Mouse (Mus musculus) left cerebral cortex, postnatal 36 days (tissue): ENCODE measurements around the gene Six1. TPM values are rescaled to one million over a fixed set of nuclear protein-coding genes. Genes with fewer than 3 reads are reported as not detected.
"Not testable (repeated sequence)": the region's sequence is repeated elsewhere in the genome, so short reads cannot be mapped to it uniquely, and the experiment has no call there.

Experiments
- DNase-seq, 2 experiments: peaks; one replicate each; pipeline ENCODE4 v3.0.0; 2021 to 2022; ENCODE audit warnings: low spot score in 2 of 2, mixed read lengths in 1 of 2
- intact Hi-C: fragments of 180-260 bp; cut with DNase I; formaldehyde crosslinking; loops from one replicate; pipeline ENCODE4 v1.15.1; 2025
- total RNA-seq, 2 experiments: library from RNA; stranded (reverse); gene quantifications; 2 replicates each; pipeline ENCODE4 v1.2.3; 2021

Gene Six1
- total RNA-seq = under 1 TPM; 0.35 to 0.86 TPM

DNA sequence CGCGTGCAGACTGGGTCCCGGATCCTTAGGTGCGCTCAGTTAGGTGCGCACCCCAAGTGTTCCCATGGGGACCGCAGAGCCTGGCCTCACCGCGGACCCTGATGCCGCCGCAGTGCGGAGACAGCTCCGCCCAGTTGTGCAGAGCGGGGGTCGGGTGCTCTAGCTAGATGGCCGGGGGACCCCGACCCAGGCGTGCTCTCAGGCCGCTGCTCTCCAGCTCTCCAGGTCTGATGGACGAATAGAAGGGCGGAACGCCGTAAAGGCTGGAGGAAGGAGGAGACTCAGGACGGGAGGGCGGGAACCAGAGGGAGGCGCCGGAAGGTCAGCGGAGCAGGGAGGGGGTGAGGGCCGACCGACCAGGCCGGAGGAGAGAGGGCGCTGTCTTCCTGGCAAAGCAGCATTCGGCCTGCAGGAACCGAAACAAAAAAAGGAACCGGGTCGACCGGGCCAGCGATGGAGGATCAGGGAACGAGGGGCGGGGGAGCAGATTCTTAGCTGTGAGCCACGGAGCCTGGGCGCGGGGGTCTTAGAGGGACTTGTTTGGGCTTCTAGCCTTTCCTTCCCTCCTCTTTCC is at the start of gene Six1:
Gene Six1 (minus strand): TSS at position 220 of the 574 bp plus-strand sequence.
- intact Hi-C loops = no loop called here
- peak in 1 of 2 experiments; percentile 26 for DNase-seq

- intact Hi-C loops = no loop called here
- no peak for DNase-seq
Observed at GRCm38 (mm10) chr12:73098593-73098992, 44.9 kb upstream of the Six1 start.

DNA sequence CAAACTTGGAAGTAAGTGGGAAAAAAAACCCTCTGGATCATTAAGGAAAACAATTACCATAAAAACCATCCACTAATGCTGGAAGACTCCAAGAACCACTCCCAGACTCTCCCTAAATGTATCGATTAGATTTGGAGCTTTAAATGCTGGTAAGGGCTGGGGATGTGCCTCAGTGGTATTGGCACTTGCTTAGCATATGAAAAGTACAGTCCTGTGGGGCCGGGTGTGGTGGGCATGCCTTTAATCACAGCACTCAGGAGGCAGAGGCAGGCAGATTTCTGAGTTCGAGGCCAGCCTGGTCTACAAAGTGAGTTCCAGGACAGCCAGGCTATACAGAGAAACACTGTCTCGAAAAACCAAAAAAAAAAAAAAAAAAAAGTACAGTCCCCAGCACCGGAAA is 42.5 kb upstream of the Six1 start:
- intact Hi-C loops, DNase-seq: not testable (repeated sequence)

GRCm38 (mm10) chr12:73094605-73095004 is 40.9 kb upstream of the Six1 start:
- no peak for DNase-seq
- intact Hi-C loops = no loop called here

DNA sequence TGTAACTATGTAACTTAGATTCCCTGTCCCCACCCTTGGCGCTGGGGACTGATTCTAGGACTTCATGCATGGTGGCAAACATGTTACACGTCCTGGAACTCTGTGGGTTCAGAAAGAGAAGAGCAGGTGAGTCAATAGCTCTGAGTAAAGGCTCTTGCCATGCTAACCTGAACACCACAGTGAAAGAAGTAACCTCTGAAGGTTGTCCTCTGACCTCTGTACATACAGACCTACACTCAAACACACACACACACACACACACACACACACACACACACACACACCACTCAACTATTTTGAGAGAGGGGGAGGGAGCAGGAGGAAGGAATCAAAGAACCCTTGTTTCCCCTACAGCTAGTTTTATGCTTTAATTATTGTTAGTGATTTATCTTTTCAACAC is 40.5 kb upstream of the Six1 start:
- intact Hi-C loops = no loop called here
- no peak for DNase-seq

DNA sequence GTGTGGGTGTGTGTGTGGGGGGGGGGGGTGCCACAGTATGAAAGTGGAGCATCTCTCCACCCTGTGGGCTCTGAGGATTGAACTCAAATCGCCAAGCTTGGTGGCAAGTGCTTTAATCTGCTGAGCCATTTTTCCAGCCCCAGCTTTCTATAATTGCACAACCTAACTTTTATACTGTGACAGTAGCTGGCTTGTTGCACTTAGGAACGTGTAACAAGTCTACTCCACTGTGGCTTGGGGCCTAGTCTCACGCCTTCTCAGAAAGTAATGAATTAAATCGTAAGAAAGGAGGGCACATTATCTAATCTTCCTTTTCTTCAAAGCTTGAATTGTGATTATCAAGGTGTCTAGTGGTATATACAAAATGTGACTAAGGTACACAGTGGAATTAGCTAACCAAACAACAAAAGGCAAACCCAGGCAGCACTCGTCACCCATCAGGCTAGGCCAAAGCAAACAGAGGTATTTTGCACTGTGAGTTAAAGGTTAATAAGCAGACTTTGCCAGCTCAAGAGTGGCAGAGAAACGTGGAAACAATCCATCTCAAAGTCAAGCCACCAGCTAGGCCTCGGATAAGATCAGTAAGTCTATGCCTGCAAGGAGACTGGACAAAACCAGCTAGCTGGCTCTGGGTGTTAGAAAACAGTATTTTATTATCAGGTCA is 37.1 kb upstream of the Six1 start:
- intact Hi-C loops = no loop called here

GRCm38 (mm10) chr12:73088911-73089310 is 35.2 kb upstream of the Six1 start:
- intact Hi-C loops = no loop called here
- no peak for DNase-seq

More for the DNA sequence above, 37.1 kb upstream of the Six1 start:
- no peak for DNase-seq

GRCm38 (mm10) chr12:73088500-73088899 is 34.8 kb upstream of the Six1 start:
- DNase-seq = no peak
- intact Hi-C loops = no loop called here

GRCm38 (mm10) chr12:73087086-73087485 is 33.4 kb upstream of the Six1 start:
- DNase-seq = no peak
- intact Hi-C loops = no loop called here

DNA sequence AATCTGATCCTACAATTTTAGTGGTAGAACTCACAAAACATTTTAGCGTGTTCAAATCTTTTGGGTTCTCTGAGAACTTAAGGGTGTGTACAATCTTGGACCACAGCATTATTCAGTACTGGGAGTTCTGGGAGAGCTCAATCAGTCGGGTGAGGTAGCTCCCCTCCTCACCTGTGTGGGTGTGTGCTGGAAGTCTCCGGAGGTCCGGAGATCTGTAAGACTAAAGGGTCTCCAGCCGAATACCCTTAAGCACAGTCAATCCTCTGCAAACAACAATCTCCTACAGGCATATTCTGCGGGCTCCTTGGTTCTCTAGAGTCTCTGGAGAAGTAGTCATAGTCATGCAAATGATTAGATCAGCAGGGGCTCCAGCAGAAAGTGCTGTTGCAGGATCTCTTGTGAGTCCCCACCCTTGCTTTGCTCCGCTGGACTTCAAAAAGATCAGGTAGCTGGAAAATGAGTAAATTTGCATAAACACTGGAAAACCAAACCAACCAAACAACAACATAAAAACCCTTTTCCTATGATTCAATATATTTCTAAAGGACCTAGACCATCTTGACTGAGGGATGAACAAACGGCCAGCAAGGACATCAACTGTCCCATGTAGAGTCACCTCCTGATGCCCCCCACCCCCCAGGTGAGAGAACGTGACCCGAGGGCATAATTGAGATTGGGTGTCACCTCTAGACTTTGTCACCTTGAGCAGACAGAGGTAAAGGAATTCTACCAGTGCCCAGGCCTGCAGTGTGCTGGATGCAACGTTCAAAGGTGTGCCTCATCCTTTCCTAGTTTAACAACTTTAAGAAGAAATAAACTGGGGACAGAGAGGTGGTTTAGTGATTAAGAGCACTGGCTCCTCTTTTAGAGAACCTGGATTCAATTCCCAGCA is 32.3 kb upstream of the Six1 start:
- no peak for DNase-seq
- intact Hi-C loops = no loop called here

DNA sequence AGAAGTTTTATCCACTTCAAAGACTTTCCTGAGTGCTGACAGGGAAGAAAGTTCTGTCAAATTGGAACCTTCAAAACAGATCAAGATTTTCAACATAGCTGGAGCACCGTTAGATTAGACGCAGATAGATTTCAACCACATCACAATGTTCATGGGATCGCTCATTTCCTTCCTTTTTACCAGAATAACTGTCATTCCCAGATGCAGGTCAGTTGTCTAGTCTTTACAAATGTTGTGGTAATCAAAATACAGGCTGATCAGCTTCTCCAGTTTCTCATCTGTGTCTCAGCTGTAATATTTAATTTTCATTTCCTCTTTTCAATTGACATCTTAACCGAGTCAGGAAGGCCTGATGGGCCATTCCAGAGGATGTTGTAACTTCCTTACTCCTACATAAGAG is 30.1 kb upstream of the Six1 start:
- intact Hi-C loops = no loop called here

GRCm38 (mm10) chr12:73081828-73082227 is 28.1 kb upstream of the Six1 start:
- intact Hi-C loops, DNase-seq: not testable (repeated sequence)

More for the DNA sequence above, 30.1 kb upstream of the Six1 start:
- no peak for DNase-seq

DNA sequence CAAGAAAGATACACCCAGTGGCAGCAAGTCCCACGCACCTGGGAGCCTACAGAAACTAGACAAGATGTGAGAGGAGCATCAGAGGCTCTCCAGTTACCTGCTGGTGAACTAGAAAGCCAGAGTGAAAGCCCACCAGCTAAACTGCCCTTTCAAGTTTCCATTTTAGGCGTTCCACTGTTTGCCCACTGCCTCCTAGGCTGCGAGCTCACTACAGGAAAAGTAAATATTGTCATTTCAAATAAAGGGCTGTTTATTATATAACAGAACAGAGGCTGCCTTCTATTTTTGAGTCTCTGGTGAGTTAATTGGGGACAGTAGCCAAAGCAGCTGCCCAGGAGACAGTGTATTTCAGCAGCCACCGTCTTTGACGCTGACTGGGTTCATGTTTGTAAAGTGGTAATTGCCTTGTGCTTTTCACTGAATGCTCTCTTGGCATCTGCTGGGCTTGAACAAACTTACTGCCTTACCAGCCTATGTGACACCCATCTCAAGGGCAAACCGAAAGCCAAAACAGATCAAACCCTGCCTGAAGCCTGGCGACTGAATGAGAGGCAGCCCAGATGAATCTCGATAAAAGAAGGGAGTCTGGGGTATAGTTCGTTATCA is 7.2 kb upstream of the Six1 start:
- intact Hi-C loops = no loop called here
- DNase-seq = no peak

- intact Hi-C loops = no loop called here
- no peak for DNase-seq
Observed at GRCm38 (mm10) chr12:73057492-73057891, 3.8 kb upstream of the Six1 start.

- no peak for DNase-seq
- intact Hi-C loops = no loop called here
Observed at GRCm38 (mm10) chr12:73055451-73055850, 1.8 kb upstream of the Six1 start.

DNA sequence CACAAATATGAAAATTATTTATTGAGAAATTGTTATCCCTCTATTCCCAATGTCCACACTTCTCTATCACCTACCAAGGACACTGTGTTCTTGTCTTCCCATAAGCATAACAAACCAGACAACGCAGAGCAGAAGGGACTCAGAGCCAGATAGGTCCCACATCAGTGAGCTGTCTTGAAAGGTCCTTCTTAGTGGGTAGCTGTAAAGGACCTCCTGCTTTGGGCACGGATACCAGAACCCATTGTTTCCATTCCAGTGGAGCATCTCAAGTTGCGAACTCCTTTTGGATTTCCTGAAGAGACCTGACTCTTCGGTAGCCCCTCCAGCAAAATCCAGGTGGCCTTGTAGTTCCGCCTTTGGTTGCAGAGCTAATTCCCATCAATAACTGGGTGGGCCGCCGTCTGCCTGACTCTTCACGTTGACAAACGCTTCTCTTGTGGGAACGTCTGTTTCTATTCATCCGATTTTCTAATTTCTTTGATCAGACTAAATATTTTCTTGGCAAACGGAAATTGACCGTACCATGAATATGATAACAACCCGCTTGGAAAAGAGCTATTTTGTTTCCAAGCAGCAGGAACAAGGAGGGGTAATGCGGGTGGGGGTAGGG is 994 bp upstream of the Six1 start:
- intact Hi-C loops = no loop called here
- no peak for DNase-seq

DNA sequence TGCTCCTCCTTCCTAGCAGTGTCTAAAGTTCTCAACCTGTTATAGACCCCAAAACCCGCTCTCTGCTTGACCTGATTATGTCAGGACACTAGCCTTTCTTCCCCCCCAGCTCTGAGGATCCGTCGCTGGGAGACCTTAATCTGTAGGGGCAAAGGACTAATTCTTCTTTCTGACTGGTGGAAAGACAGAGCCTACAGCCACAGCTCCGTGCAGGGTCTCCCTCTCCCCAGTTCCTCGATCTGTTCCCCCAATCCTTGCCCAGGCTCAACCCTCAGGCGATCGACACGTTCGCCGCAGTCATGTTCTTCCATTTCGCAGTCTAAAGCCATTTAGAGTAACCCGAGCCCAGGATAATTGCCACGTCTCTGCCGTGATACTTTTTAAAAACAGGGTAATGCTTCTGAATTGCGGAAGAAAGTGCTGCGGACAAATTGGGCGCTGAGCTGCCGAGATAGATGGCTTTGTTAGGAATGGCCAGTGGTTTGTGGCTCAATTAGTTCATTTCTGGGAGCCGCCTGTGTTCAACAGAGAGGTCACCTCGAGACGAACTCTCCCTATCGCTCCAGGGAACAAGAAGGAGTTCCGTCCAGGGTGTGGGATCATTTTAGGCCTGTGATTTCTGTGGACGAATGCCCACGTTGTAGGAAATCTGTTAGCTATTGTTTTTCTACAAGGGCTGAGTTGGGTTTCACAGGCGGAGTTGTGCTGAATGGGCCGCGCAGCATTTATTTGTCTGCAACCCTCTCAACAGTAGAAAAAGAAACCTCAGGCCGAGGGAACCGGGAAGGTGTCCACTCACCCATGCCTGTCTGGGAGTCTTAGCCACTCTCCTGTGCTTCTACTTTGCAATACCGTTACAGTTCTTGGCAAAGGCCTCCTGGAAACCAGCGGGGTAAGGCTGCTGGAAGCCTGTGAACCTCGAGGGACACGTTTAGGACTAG is 766 bp downstream of the Six1 start:
- peak in 1 of 2 experiments; percentile 37 for DNase-seq
- intact Hi-C loops = no loop called here

DNA sequence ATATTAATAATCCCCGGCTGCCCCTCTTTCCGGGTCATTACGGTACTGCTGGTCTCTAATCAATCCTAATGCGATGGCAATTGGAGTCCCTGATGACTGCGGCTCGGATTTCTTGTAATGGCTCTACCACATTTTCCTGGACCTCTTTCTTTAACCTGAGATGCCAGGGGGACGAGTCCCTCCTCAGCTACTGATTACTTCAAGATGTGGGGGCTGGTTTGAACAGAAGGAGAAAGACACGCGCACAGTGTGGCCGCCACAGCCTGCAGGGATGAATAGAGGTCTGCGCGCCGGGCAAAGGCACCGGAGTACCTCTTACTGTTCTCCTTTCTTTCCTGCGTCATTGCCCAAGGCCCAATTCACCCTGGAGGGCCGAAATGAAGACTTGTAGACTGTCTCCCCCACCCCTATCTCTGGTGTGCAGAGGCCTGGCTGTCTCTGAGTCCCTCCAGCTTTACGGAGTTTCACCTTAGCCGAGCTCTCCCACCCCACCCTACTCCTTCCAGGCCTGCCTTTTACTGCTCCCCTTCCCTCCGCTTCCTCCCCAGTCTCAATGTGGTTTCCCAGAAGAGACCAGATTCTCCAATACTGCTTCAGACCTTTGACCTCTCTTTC is 1.5 kb downstream of the Six1 start:
- no peak for DNase-seq
- intact Hi-C loops = no loop called here
